Mouse (Mus musculus) lung, adult 2 months (tissue): ENCODE results near the gene Tspo.
A peak's percentile ranks its signal among the peaks of the same experiment; 100 is the strongest.

Experiments used
- CTCF ChIP-seq: fragments of 200-500 bp; IDR thresholded peaks from 2 replicates; pipeline ENCODE4 v1.5.1; 2011; ENCODE audit warnings: mild to moderate bottlenecking, low read length, control low read depth; ENCODE audit not compliant: insufficient read depth
- POLR2A ChIP-seq: fragments of 200-500 bp; IDR thresholded peaks from 2 replicates; pipeline ENCODE4 v1.6.1; 2011; ENCODE audit warnings: low read depth, mild to moderate bottlenecking, control low read depth, low read length, borderline replicate concordance; ENCODE audit errors: extremely low read depth

DNA sequence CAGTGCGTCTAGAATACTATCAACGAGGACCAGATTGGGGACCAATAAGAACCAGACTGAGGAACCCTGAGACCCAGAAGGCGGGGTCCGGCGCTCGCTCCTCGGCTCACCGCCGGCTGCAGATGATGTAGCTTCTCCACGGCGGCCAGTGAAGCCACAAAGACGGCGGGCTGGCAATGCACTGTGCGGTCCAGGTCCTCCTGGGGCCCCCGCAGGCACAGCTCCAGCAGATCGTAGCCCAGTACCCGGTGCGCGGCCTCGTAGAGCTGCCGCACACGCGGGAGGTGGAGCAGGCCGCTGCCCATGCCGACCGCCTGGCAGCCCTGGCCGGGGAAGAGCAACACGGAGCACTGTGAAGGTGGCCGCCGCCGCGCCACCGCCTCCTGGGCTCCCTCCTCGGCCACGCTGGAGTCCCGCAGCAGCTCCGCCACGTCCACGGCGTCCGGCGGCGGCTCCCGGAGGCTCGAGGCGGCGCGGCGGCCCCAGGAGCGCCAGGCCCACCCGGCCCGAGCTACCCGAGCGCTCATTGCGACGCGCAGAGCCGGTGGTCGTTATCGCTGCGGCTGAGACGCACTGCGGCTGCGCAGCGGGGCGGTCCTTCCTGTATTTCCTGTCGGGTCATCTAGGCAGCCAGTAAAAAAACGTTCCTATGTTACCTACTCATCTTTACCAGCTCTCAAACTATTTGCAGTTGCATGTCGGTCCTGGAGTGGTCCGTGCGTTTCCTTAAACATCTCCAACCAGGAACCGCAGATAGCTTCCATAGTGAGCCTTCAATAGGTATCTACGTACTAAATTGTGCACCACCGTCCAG lies 8.0 kb upstream of the Tspo start:
- TF ChIP-seq POLR2A (peak; percentile 92), CTCF (no peak)
